Mouse (Mus musculus) forebrain, embryonic 11.5 days (tissue): ENCODE results near the gene Gas7. TPM values are rescaled to one million over a fixed set of nuclear protein-coding genes. Genes with fewer than 3 reads are reported as not detected.

Experiments
- ATAC-seq: fragments of 200-750 bp; cut with Nextera tagmentation; replicated peaks from 2 replicates; pipeline ENCODE4 v1.8.0; 2017; ENCODE audit warnings: moderate TSS enrichment; ENCODE audit not compliant: low FRiP score
- DNase-seq: peaks from one replicate; pipeline ENCODE4 v3.0.0-alpha.2; 2017; ENCODE audit warnings: low spot score
- H3K27ac ChIP-seq: fragments of 300-500 bp; sonication (generic); 2 replicates; pipeline ENCODE4 v1.5.1; 2014; ENCODE audit warnings: low read depth, low read length
- H3K27me3 ChIP-seq: fragments of 300-500 bp; sonication (generic); 2 replicates; pipeline ENCODE4 v1.6.1; 2014; ENCODE audit warnings: mild to moderate bottlenecking, low read length, mixed read lengths; ENCODE audit not compliant: control insufficient read depth, insufficient read depth
- H3K36me3 ChIP-seq: fragments of 300-500 bp; sonication (generic); 2 replicates; pipeline ENCODE4 v1.6.1; 2014; ENCODE audit warnings: mild to moderate bottlenecking, low read length, moderate library complexity, mixed read lengths; ENCODE audit not compliant: control insufficient read depth, insufficient read depth
- H3K4me1 ChIP-seq: fragments of 300-500 bp; sonication (generic); replicated peaks from 2 replicates; pipeline ENCODE4 v1.6.1; 2014; ENCODE audit warnings: low read length, mixed read lengths; ENCODE audit not compliant: control insufficient read depth, insufficient read depth
- H3K4me2 ChIP-seq: fragments of 300-500 bp; sonication (generic); 2 replicates; pipeline ENCODE4 v1.6.1; 2014; ENCODE audit warnings: low read depth, mild to moderate bottlenecking, low read length, moderate library complexity, mixed read lengths; ENCODE audit not compliant: severe bottlenecking
- H3K4me3 ChIP-seq: fragments of 300-500 bp; sonication (generic); 2 replicates; pipeline ENCODE4 v1.5.1; 2014; ENCODE audit warnings: low read depth, low read length
- H3K9ac ChIP-seq: fragments of 300-500 bp; sonication (generic); 2 replicates; pipeline ENCODE4 v1.6.1; 2014; ENCODE audit warnings: low read length
- H3K9me3 ChIP-seq: fragments of 300-500 bp; sonication (generic); 2 replicates; pipeline ENCODE4 v1.6.1; 2016; ENCODE audit warnings: low read length, mixed read lengths; ENCODE audit not compliant: control insufficient read depth
- WGBS: fragments of 180-500 bp; shearing (Covaris S2); extraction: QIAGEN DNeasy Blood & Tissue Kit; methylation state at CpG from one replicate; pipeline ENCODE4 v1.1.7; 2014; 5-methylcytosine and 5-hydroxymethylcytosine counted together
- polyA plus RNA-seq: library from polyadenylated mRNA; unstranded; fragments of >200 nt; fragmentation: Nextera tagmentation; extraction: Ambion mirVana; gene quantifications from 2 replicates; pipeline ENCODE4 v1.2.1, GENCODE M21; 2014

The Gas7 gene
- polyA plus RNA-seq, 1 experiment from 2014 or later = 3.4 TPM

GRCm38 (mm10) chr11:67656366-67656765 is 201.1 kb downstream of the Gas7 start:
- Histone ChIP-seq H3K4me2 (no peak overlapping the region), H3K4me3 (no peak overlapping the region), H3K9me3 (no peaks in the 10 kb centered on the region), H3K9ac (no peak overlapping the region), H3K27ac (no peak overlapping the region), H3K27me3 (no peaks in the 10 kb centered on the region), H3K4me1 (peaks cover 2% of the 10 kb centered on the region; the same call in 1 of the 2 replicates), H3K36me3 (no peaks in the 10 kb centered on the region)
- 78% methylated on average over 7 of the region's 7 CpGs for WGBS
- ATAC-seq (no peak), DNase-seq (no peak)

- ATAC-seq = no peak
- Histone ChIP-seq H3K4me1 (peaks cover 2% of the 10 kb centered on the region; the same call in 1 of the 2 replicates), H3K9ac (no peak overlapping the region), H3K36me3 (no peaks in the 10 kb centered on the region), H3K27me3 (no peaks in the 10 kb centered on the region), H3K27ac (no peak overlapping the region), H3K4me2 (no peak overlapping the region), H3K4me3 (no peak overlapping the region), H3K9me3 (no peaks in the 10 kb centered on the region)
- DNase-seq = no peak
- 91% methylated on average over 9 of the region's 9 CpGs for WGBS
Measured at GRCm38 (mm10) chr11:67656811-67657210, 201.6 kb downstream of the Gas7 start.

- Histone ChIP-seq H3K4me1 (no peaks in the 10 kb centered on the region; the same call in 1 of the 2 replicates), H3K9me3 (no peaks in the 10 kb centered on the region), H3K9ac (no peak overlapping the region), H3K4me3 (no peak overlapping the region), H3K27me3 (no peaks in the 10 kb centered on the region), H3K27ac (no peak overlapping the region), H3K4me2 (no peak overlapping the region), H3K36me3 (no peaks in the 10 kb centered on the region)
- WGBS = 43% methylated on average over 11 of the region's 11 CpGs
- DNase-seq (peak; percentile 74), ATAC-seq (0 out of 2 replicates have a peak, but pooled peaks have one; percentile 46)
Measured at GRCm38 (mm10) chr11:67657685-67658382, 202.6 kb downstream of the Gas7 start.

GRCm38 (mm10) chr11:67661465-67661864 is 206.2 kb downstream of the Gas7 start:
- Histone ChIP-seq H3K36me3 (no peaks in the 10 kb centered on the region), H3K4me3 (no peak overlapping the region), H3K27ac (no peak overlapping the region), H3K27me3 (no peaks in the 10 kb centered on the region), H3K4me2 (no peak overlapping the region), H3K4me1 (no peaks in the 10 kb centered on the region), H3K9me3 (no peaks in the 10 kb centered on the region), H3K9ac (no peak overlapping the region)
- no peak for ATAC-seq
- WGBS = 90% methylated on average over 8 of the region's 8 CpGs
- DNase-seq = no peak

GRCm38 (mm10) chr11:67663437-67663836 is 208.2 kb downstream of the Gas7 start:
- no peak for ATAC-seq

GRCm38 (mm10) chr11:67664261-67664660 is 209.0 kb downstream of the Gas7 start:
- ATAC-seq (no peak), DNase-seq (no peak)
- H3K9me3 ChIP-seq = no peaks in the 10 kb centered on the region
- WGBS = 87% methylated on average over 3 of the region's 3 CpGs
- no peak overlapping the region for H3K9ac ChIP-seq
- H3K4me2 ChIP-seq = no peak overlapping the region
- no peaks in the 10 kb centered on the region for H3K4me1 ChIP-seq
- no peaks in the 10 kb centered on the region for H3K36me3 ChIP-seq
- no peaks in the 10 kb centered on the region for H3K27me3 ChIP-seq
- no peak overlapping the region for H3K4me3 ChIP-seq
- no peak overlapping the region for H3K27ac ChIP-seq

More at GRCm38 (mm10) chr11:67663437-67663836, 208.2 kb downstream of the Gas7 start:
- no peak for DNase-seq
- Histone ChIP-seq H3K27me3 (no peaks in the 10 kb centered on the region), H3K36me3 (no peaks in the 10 kb centered on the region), H3K27ac (no peak overlapping the region), H3K9ac (no peak overlapping the region), H3K9me3 (no peaks in the 10 kb centered on the region), H3K4me3 (no peak overlapping the region), H3K4me1 (no peaks in the 10 kb centered on the region), H3K4me2 (no peak overlapping the region)
- WGBS = 95% methylated on average over 4 of the region's 4 CpGs

- no peak overlapping the region for H3K9ac ChIP-seq
- H3K27me3 ChIP-seq = no peaks in the 10 kb centered on the region
- H3K27ac ChIP-seq = no peak overlapping the region
- 82% methylated on average over 6 of the region's 6 CpGs for WGBS
- no peak for DNase-seq
- H3K9me3 ChIP-seq = no peaks in the 10 kb centered on the region
- no peaks in the 10 kb centered on the region for H3K36me3 ChIP-seq
- no peak overlapping the region for H3K4me2 ChIP-seq
- H3K4me3 ChIP-seq = no peak overlapping the region
- H3K4me1 ChIP-seq = no peaks in the 10 kb centered on the region
- no peak for ATAC-seq
Measured at GRCm38 (mm10) chr11:67664918-67665317, 209.7 kb downstream of the Gas7 start.

GRCm38 (mm10) chr11:67666129-67666528 is 210.9 kb downstream of the Gas7 start:
- Histone ChIP-seq H3K4me3 (no peak overlapping the region), H3K9ac (no peak overlapping the region), H3K36me3 (no peaks in the 10 kb centered on the region), H3K4me2 (no peak overlapping the region), H3K27ac (no peak overlapping the region), H3K27me3 (no peaks in the 10 kb centered on the region), H3K4me1 (no peaks in the 10 kb centered on the region), H3K9me3 (no peaks in the 10 kb centered on the region)
- ATAC-seq (no peak), DNase-seq (no peak)
- WGBS = 87% methylated on average over 5 of the region's 5 CpGs
